Mouse (Mus musculus): Measurements from ENCODE around the gene Galnt16.

The Galnt16 gene

GRCm38 (mm10) chr12:80517977-80518376 lies at the start of gene Galnt16:
TSS of gene Galnt16 (plus strand) at chr12:80518277.
- DNase-seq = no peak

- no peak for DNase-seq
Observed at GRCm38 (mm10) chr12:80470206-80470605, 47.9 kb upstream of the Galnt16 start.

- DNase-seq = no peak
Observed at GRCm38 (mm10) chr12:80471926-80472325, 46.2 kb upstream of the Galnt16 start.

GRCm38 (mm10) chr12:80473731-80474130 lies 44.3 kb upstream of the Galnt16 start:
- DNase-seq = no peak

DNA sequence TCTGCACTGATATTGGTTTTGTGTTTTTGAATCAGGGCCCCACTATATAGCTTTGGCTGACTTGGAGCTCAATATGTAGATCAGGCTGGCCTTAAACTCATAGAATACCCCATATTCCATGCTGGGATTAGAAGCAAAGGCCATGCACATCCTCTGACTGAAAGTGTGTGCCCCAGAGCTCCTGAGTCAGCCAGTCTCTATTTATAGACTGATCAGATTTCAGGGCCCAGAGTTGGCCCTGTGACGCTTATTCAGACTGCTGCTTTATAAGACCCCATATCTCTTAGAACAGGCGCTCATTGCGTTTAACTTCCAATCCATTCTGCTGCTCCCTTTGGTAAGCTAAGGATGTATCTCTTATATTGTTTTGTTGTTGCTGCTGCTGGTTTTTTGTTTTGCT lies 38.1 kb upstream of the Galnt16 start:
- DNase-seq = no peak

GRCm38 (mm10) chr12:80483397-80483796 lies 34.7 kb upstream of the Galnt16 start:
- DNase-seq = no peak

DNA sequence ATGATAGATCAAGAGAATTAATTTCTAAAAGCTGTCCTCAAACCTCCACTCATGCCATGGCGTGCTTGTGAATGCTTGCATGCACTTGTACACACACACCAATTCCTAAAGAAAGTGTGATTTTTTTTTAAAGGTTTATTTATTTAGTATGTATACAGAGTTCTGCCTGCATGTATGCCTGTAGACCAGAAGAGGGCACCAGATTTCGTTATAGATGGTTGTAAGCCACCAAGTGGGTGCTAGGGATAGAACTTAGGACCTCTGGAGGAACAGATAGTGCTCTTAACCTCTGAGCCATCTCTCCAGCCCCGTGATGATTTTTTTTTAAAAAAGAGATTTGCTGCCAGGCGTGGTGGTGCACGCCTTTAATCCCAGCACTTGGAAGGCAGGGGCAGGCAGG lies 24.8 kb upstream of the Galnt16 start:
- no peak for DNase-seq

GRCm38 (mm10) chr12:80495691-80496090 lies 22.4 kb upstream of the Galnt16 start:
- DNase-seq = no peak

GRCm38 (mm10) chr12:80498356-80498755 lies 19.7 kb upstream of the Galnt16 start:
- DNase-seq = no peak

DNA sequence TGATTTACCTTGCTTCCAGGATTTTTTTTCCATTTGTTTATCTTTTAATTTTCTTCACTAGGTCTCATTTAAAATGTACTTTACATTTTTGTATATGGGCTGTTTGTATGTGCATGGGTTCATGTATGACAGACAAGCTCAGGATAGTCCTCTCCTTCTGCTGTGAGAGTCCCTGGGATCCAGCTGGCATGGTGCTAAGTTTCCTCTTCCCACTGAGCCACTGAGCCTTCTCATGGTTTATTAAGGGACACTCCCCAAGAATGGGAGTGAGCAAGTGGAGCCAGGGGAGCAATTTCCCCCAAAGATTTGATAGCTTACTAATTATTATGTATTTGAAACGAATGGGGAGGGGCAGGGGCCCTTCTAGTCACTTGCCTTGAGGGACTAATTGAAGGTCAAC lies 17.6 kb upstream of the Galnt16 start:
- no peak for DNase-seq

- no peak for DNase-seq
Observed at GRCm38 (mm10) chr12:80504718-80505117, 13.4 kb upstream of the Galnt16 start.

DNA sequence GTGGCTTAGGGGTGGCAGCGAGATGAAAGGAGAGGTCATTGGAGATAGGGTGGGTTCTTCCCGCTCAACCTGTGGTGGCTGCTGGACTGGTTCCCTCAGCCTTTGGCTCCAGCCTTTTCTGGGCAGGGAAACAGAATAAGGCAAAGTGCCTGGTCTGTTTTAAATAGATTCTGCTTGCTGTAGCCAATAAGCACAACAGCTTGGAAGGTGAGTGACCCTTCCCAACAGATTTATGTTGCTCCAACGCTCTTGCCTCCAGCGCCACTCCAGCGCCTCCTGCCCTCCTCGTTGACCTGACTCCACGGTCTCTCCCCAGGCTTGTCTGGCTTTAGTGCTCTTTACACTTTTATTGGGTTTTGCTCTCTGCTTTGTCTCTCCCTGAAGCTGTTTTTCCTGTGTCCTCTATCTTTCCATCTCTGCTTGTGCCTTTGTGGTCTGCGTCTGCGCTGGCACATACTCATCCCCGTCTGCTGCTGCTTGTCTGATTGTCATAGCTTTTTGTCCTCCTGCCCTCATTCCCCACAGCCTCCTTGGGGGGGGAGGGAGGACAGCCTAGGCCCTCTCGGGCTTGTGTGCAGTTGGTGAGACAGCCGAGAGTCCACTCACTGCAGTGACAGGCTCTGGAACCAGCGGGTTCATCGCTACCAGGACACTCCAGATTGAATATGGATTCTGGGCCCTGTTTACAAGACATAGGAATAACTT lies 10.9 kb upstream of the Galnt16 start:
- no peak for DNase-seq

DNA sequence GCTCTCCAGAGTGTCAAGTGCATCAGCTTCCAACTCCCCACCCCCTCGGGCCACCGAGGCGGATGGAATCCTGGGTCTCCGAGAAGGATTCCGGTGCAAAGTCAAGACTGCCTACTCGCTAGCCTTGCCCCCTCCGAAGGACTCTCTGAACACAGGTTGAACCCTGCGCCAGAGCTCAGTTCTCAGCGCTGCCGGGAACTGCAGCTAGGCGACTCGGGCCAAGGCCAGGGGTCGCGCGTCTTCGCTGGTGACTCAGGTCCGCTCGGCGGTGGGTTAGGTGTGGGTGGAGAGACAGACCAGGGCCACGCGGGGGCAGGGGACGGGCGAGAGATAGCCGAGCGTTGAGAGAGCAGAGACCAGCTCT lies 298 bp downstream of the Galnt16 start:
- DNase-seq = no peak

DNA sequence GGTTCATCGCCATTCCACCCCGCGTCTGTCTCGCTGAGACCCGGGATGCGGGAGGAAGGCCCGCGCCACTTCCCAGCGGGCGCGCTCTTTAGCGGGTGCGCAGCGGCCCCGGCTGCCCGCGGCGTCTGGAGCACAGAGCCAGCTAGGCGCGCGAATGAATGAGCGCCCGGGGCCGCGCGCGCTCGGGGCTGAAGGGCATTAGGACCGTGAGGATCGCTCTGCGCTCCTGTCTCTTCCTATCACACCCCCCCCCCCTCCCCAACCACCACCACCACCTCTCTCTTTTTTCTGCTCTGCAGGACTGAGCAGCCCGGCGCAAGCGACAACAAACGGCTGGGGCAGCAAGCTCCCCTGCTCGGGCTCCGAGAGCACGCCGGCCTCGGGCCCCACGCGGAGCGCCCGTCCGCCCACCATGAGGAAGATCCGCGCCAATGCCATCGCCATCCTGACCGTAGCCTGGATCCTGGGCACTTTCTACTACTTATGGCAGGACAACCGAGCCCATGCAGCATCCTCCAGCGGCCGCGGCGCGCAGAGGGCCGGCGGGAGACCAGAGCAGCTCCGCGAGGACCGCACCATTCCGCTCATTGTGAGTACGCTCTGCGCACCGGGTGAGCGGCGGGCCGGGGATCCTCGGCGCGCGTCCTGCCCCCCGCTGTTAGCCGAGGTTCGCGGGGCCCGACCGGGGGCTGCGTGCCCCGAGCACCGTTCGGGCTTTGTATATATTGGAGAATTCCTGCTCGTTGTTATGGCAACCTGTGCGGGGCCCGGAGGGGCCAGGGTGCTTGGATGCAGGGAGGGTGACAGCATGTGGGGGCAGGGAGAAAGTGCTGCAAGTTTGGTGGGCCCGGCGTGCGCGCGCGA lies 912 bp downstream of the Galnt16 start:
- peak; percentile 70 for DNase-seq

DNA sequence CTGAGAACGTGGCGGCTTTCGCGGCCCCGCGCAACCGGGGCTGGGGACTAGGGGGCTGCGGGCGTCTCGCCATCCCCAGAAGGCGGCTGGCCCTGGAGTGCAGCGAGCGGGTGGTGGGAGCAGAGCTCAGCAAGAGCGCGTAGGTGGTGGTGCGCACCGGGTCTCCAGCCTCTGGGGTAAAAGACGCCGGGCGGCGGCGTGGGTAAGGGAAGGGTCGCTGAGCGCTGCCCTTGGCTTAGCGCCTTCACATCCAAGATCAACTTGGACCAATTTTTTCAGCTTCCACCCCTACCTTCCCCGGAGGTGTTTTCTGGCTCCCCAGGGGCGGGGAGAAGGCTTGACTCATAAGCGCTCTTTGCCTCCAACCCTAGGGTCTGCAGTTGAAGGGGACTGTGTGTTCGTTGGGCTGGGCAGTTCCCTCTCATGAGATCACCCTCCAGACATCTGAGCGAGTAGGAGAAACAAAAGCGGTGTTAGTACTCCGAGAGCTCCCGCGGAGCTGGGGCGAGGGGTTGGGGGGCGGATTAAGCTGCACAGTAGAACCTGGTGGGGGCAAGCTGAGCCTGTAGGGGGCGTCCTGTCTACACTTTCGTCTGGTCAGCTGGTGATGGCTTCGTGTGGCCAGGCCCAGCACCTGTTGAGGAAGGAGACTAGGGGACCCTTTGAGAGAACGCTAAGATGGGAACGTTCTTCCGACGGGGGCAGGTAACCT lies 1.7 kb downstream of the Galnt16 start:
- peak; percentile 80 for DNase-seq

DNA sequence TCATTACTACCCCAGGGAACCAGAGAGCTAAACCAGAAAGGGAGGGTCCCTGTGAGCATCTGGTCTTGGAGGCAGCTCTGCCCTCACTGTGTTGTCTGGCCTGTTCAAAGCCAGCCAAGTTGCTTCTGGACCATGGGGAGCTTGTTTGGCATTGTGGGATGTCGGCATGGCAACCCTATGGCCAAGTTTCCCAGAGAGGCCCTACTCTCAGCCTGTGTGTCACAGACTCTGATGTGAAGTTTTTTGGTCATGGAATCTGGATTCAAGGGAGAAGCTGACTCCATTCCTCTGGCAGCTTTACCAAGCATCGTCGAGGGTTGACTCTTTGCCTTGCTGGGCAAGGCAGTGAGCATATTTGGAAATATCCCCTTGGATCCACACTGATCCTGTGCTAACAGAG lies 3.9 kb downstream of the Galnt16 start:
- DNase-seq = no peak

- DNase-seq = no peak
Observed at GRCm38 (mm10) chr12:80524276-80524921, 6.3 kb downstream of the Galnt16 start.

DNA sequence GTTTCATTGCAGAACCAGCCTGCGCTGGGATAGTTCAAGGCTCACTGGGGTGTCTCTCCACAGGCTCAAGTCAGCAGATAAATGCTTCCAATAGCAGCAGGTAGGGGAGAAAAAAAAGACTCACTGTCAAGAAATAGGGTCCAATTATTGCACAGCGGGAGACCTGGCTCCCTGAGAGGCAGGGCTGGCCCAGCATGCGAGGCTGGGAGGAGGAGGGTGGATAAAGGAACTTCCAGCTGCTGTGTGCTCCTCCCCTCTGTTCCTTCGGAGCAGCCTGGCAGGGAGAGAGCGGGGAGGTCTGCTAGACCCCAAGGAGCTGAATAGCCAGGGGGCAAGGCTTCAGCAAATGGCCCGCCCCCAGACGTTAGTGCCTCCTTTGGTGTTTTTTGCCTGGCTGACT lies 7.4 kb downstream of the Galnt16 start:
- no peak for DNase-seq

DNA sequence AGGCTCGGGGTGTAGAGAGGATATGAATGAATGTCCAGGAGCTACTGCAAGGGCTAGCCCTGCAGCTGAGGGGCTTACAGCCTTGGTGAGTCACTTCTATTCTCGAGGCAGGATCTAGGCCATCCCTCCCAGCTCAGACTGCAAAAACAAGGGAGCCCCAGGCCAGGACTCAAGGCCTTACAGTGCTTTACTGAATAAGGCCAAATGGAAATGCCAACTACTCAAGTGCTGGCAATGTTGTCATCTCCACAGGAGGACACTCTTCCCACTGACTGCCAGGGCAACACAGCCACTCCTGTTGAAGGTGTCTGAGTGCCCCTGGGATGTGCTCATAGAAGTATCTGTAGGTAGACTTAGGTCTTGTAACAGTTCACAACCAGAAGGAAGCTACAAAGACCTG lies 8.4 kb downstream of the Galnt16 start:
- DNase-seq = no peak

- DNase-seq = no peak
Observed at GRCm38 (mm10) chr12:80527727-80528389, 9.8 kb downstream of the Galnt16 start.

DNA sequence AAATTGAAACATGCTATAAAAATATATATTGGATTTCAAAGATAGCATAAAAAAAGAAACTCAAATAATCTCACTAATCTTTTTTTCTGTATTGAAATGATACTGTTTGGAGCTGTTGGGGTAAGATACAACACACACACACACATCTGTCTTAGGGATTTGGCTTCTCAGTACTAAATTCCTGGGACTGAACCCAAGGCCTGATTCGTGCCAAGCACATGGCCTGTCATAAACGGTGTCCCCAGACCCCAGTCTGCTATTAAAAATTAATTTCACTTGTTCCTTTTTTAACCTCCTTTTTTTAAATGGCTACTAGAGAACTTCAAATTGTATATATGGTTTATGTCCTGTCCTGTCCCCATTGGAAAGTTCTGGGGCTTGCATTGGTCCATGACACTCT lies 12.0 kb downstream of the Galnt16 start:
- DNase-seq = no peak

DNA sequence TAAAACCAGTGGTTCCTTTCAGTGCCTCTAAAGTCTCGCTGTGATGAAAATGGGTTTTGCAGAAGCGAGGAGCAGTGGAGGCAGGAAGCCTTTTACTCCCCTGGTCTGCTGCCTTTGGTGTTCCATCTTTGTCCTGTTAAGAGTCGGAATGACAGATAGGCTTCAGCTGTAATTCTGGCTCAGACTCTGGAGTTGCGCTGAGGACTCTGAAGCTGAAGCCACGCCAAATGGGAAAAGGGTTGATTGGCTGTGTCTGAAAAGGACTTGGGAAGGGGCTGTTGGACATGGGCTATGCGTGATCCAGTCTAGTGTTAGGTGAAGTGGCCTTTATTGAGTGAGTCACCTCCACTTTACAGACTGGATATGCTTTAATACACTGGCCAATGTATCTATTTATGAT lies 12.6 kb downstream of the Galnt16 start:
- DNase-seq = no peak

DNA sequence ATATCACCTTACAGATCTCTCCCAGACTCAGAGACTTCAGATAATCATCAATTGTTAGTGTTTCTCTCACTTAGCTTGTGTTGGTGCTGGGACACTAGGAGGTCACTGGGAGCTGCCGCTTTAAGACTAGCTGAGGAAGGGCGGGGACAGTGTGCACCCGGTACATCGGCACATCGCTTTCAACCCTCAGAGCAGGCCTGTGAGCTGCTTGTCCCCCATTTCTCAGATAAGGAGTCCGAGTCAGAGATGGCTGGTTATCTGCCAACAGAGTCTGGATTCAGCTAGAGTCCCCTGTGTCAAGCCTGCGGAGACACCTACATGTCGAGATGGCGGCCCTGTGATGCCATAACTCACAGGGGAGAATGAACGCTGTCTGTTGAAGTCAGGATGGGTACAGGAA lies 13.5 kb downstream of the Galnt16 start:
- DNase-seq = no peak
